Mouse (Mus musculus) liver, adult 2 months (tissue): ENCODE data around the gene Fem1a.

Experiments used
- CTCF ChIP-seq: fragments of 200-500 bp; IDR thresholded peaks from 2 replicates; pipeline ENCODE4 v1.5.1; 2011; ENCODE audit warnings: low read depth, low read length, control low read depth
- POLR2A ChIP-seq: fragments of 200-500 bp; IDR thresholded peaks from 2 replicates; pipeline ENCODE4 v1.6.1; 2011; ENCODE audit warnings: low read length, control low read depth; ENCODE audit not compliant: insufficient read depth; ENCODE audit errors: extremely low read depth

GRCm38 (mm10) chr17:56305156-56305555, 48.5 kb downstream of the Fem1a start:
- TF ChIP-seq CTCF (no peak), POLR2A (no peak)
